Mouse (Mus musculus): ENCODE data around the gene Clcn2. TPM values are rescaled to one million over a fixed set of nuclear protein-coding genes. Genes with fewer than 3 reads are reported as not detected.

Gene Clcn2
- polyA plus RNA-seq, 1 experiment from 2014 or later: 19.2 TPM

- Histone ChIP-seq H3K4me3 (peak overlapping the region; percentile 72), H3K4me1 (peaks cover 40% of the 10 kb centered on the region), H3K27me3 (no peaks in the 10 kb centered on the region), H3K4me2 (replicated peaks) (peak overlapping the region; percentile 90), H3K9me3 (no peaks in the 10 kb centered on the region), H3K27ac (replicated peaks) (peak overlapping the region; percentile 90), H3K36me3 (peaks cover 16% of the 10 kb centered on the region), H3K9ac (replicated peaks) (peak overlapping the region; percentile 85)
- WGBS: 3% methylated on average over 8 of the region's 8 CpGs
- ATAC-seq (replicated peaks): peak; percentile 0; the same call in 1 of the 2 replicates
Measured at GRCm38 (mm10) chr16:20716841-20717180, 735 bp downstream of the Clcn2 start.

GRCm38 (mm10) chr16:20715976-20716840 lies 1.3 kb downstream of the Clcn2 start:
- peak; percentile 85 for ATAC-seq (replicated peaks)
- Histone ChIP-seq H3K9ac (replicated peaks) (peak overlapping the region; percentile 85), H3K27me3 (no peaks in the 10 kb centered on the region), H3K4me2 (replicated peaks) (peak overlapping the region; percentile 90), H3K27ac (replicated peaks) (peak overlapping the region; percentile 90), H3K9me3 (no peaks in the 10 kb centered on the region), H3K4me3 (peak overlapping the region; percentile 72), H3K4me1 (peaks cover 40% of the 10 kb centered on the region), H3K36me3 (peaks cover 15% of the 10 kb centered on the region)
- WGBS: under 1% methylated on average over 65 of the region's 68 CpGs

DNA sequence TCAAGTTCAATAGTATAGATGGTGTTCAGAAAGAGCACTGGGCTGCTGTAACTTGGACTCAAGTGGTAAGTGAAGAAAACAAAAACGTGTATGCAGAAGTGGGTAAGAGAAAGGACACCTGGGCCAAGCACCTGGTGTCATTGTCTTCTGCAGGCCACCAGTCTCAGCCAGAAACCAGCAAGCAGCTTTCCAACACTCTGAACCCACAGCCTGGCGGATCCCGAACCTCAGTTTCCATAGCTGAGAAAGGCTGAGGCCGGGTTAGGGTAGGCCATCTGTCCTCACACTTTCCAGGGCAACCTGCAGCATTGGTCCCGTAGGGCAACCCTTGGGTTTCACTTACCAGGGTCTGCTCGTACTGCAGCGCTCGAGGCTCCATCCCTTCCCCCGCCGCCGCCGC lies 2.0 kb downstream of the Clcn2 start:
- peaks cover 40% of the 10 kb centered on the region for H3K4me1 ChIP-seq
- H3K4me3 ChIP-seq: peak overlapping the region; percentile 72
- WGBS: 1% methylated on average over 12 of the region's 12 CpGs
- peak overlapping the region; percentile 90 for H3K27ac ChIP-seq (replicated peaks)
- no peaks in the 10 kb centered on the region for H3K27me3 ChIP-seq
- no peak for ATAC-seq (replicated peaks)
- peaks cover 12% of the 10 kb centered on the region for H3K36me3 ChIP-seq
- peak overlapping the region; percentile 90 for H3K4me2 ChIP-seq (replicated peaks)
- no peaks in the 10 kb centered on the region for H3K9me3 ChIP-seq
- peak overlapping the region; percentile 85 for H3K9ac ChIP-seq (replicated peaks)

- no peak overlapping the region for H3K27ac ChIP-seq (replicated peaks)
- peaks cover 40% of the 10 kb centered on the region for H3K4me1 ChIP-seq
- H3K27me3 ChIP-seq: no peaks in the 10 kb centered on the region
- H3K9me3 ChIP-seq: no peaks in the 10 kb centered on the region
- peak overlapping the region; percentile 85 for H3K9ac ChIP-seq (replicated peaks)
- 56% methylated on average over 2 of the region's 2 CpGs for WGBS
- H3K4me2 ChIP-seq (replicated peaks): peak overlapping the region; percentile 90
- H3K4me3 ChIP-seq: peak overlapping the region; percentile 72
- ATAC-seq (replicated peaks): no peak
- peaks cover 12% of the 10 kb centered on the region for H3K36me3 ChIP-seq
Measured at GRCm38 (mm10) chr16:20715161-20715560, 2.4 kb downstream of the Clcn2 start.

DNA sequence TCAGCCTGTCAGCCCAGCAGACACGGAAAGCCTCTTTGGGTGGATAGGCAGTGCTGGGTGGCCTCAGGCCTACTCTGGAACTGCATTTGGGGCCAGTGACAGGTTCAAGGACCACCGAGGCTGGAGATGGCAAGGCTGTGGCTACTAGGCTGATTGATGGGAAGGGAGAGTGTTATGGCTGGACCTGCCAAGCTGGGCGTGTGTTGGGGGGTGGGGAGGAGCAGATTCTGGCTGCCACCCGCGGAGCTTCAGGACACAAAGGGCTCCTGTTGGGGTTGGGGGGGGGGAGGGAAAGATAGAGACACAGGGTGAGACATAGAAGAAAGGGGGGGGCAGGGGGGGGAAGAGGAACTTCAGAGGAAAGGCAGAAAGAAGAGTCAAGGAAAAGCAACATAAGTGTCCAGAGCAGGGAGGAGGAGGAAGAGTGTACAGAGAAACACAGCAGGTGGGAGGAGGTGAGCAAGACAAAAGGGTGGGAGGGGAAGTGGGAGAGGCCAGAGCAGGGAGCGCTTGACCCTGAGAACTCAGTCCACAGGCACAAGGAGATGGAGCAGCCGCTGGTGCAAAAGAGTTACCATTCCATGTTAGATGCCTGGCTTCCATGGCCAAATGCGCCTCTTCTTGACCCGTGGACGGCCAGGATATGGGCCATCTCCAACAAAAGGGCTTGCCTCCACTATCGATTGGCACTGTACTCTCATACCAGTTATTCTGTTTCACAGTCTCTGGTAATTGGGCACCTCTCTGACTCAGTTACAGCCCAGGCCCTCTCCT lies 3.1 kb downstream of the Clcn2 start:
- H3K4me3 ChIP-seq: peak overlapping the region; percentile 72

DNA sequence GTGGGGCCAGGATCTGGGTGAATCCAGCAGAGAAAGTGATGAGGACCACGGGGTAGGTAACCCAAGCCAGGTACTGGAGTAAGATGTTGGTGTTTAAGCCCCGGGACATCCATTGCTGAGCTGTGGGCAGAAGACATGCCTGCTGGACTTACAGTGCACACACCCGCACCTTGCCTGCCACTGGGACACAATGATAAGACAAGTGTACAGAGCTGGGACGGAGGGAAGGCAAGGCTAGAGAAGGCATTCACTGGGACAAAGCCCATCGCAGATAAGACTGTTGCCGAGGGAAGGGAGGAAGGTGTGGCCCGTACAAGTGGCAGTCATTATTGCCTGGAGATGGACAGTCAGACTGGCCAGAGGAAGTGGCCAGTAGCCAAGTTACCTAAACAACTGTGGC lies 4.7 kb downstream of the Clcn2 start:
- no peak overlapping the region for H3K4me3 ChIP-seq
- H3K27ac ChIP-seq (replicated peaks): no peak overlapping the region
- 93% methylated on average over 7 of the region's 7 CpGs for WGBS
- H3K9ac ChIP-seq (replicated peaks): no peak overlapping the region
- peaks cover 14% of the 10 kb centered on the region; the same call in 1 of the 2 replicates for H3K36me3 ChIP-seq
- no peak for ATAC-seq (replicated peaks)
- H3K9me3 ChIP-seq: no peaks in the 10 kb centered on the region
- peaks cover 30% of the 10 kb centered on the region for H3K4me1 ChIP-seq
- H3K27me3 ChIP-seq: no peaks in the 10 kb centered on the region
- H3K4me2 ChIP-seq (replicated peaks): no peak overlapping the region

More for the DNA sequence above, 3.1 kb downstream of the Clcn2 start:
- Histone ChIP-seq H3K4me2 (replicated peaks) (peak overlapping the region; percentile 90), H3K9me3 (no peaks in the 10 kb centered on the region), H3K36me3 (peaks cover 14% of the 10 kb centered on the region; the same call in 1 of the 2 replicates), H3K4me1 (peaks cover 40% of the 10 kb centered on the region), H3K9ac (replicated peaks) (0 out of 2 replicates have a peak overlapping the region, but pooled peaks have one; percentile 85), H3K27me3 (no peaks in the 10 kb centered on the region), H3K27ac (replicated peaks) (no peak overlapping the region)
- no peak for ATAC-seq (replicated peaks)
- 26% methylated on average over 11 of the region's 11 CpGs for WGBS

- no peak for ATAC-seq (replicated peaks)
- 74% methylated on average over 9 of the region's 9 CpGs for WGBS
- Histone ChIP-seq H3K27me3 (no peaks in the 10 kb centered on the region), H3K27ac (replicated peaks) (no peak overlapping the region), H3K4me2 (replicated peaks) (no peak overlapping the region), H3K36me3 (peaks cover 19% of the 10 kb centered on the region), H3K4me3 (no peak overlapping the region), H3K4me1 (peaks cover 27% of the 10 kb centered on the region), H3K9me3 (no peaks in the 10 kb centered on the region), H3K9ac (replicated peaks) (no peak overlapping the region)
Measured at GRCm38 (mm10) chr16:20712190-20712589, 5.4 kb downstream of the Clcn2 start.

DNA sequence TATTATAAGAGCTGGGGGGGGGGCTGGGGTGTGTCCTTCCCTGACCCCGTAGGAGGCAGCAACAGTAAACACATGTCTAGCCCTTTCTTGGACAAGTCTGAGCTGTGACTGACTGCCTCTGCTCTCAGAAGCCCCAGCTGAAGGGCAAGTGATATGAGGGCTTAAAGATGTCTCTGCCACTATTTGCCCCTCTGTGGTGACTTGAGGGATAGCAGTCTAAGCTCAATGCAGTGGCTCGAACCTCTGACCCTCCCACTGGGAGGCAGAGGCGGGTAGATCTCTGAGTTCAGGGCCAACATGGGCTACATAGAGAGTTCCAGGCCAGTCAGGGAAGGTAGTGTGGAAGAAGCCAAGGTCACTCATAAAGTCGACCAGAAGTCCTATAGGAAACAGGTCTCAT lies 6.7 kb downstream of the Clcn2 start:
- Histone ChIP-seq H3K36me3 (peaks cover 21% of the 10 kb centered on the region), H3K4me2 (replicated peaks) (no peak overlapping the region), H3K9ac (replicated peaks) (no peak overlapping the region), H3K27ac (replicated peaks) (no peak overlapping the region), H3K4me3 (no peak overlapping the region), H3K9me3 (no peaks in the 10 kb centered on the region), H3K27me3 (no peaks in the 10 kb centered on the region), H3K4me1 (peaks cover 19% of the 10 kb centered on the region)
- 82% methylated on average over 4 of the region's 4 CpGs for WGBS
- ATAC-seq (replicated peaks): no peak

- H3K36me3 ChIP-seq: peaks cover 21% of the 10 kb centered on the region
- 93% methylated on average over 11 of the region's 11 CpGs for WGBS
- ATAC-seq (replicated peaks): no peak
- no peaks in the 10 kb centered on the region for H3K9me3 ChIP-seq
- H3K27ac ChIP-seq (replicated peaks): no peak overlapping the region
- no peak overlapping the region for H3K9ac ChIP-seq (replicated peaks)
- H3K4me2 ChIP-seq (replicated peaks): no peak overlapping the region
- H3K4me1 ChIP-seq: peaks cover 15% of the 10 kb centered on the region
- H3K4me3 ChIP-seq: no peak overlapping the region
- H3K27me3 ChIP-seq: no peaks in the 10 kb centered on the region
Measured at GRCm38 (mm10) chr16:20710370-20710769, 7.2 kb downstream of the Clcn2 start.

DNA sequence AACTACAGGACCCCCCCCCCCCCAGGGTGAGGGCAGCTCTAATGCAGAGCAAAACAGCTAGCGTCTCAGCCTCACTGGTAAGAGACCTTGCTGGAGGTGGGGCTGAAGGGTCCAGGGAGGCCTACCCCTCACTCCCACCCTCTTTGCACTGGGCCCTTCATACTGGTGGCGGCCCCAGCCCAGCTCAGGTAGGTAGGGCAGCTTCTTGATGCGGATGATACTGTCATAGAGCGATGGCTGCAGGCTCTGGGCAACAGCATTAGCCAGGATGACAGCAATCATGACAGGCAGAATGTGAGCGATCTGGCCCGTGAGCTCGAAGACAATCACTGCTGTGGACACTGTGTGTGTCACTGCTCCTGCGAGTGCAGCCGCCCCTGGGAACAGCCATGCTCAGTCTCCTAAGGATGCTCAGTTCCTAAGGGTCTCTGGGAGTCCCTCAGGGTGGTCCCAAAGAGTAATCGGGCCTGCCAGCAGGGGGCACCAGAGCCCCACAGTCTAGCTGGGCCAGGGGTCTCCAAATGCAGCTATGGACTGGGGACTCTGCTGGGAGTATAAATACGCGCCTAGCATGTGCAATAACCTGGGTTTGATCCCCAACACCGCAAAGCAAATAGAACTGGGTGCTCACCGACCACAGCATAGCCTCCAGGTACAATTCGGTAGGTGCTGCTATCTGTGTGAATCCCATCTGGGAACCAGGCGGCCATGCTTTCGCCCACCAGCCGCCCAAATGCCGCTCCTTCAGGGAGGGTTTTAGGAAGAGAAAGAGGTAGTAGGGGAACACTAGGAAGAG lies 8.4 kb downstream of the Clcn2 start:
- peaks cover 21% of the 10 kb centered on the region for H3K36me3 ChIP-seq
- H3K4me2 ChIP-seq (replicated peaks): no peak overlapping the region
- H3K9me3 ChIP-seq: no peaks in the 10 kb centered on the region
- H3K27me3 ChIP-seq: no peaks in the 10 kb centered on the region
- no peak overlapping the region for H3K27ac ChIP-seq (replicated peaks)
- no peak overlapping the region for H3K9ac ChIP-seq (replicated peaks)
- WGBS: 73% methylated on average over 19 of the region's 19 CpGs
- H3K4me1 ChIP-seq: peaks cover 3% of the 10 kb centered on the region; the same call in 1 of the 2 replicates
- ATAC-seq (replicated peaks): peak; percentile 80
- H3K4me3 ChIP-seq: no peak overlapping the region

DNA sequence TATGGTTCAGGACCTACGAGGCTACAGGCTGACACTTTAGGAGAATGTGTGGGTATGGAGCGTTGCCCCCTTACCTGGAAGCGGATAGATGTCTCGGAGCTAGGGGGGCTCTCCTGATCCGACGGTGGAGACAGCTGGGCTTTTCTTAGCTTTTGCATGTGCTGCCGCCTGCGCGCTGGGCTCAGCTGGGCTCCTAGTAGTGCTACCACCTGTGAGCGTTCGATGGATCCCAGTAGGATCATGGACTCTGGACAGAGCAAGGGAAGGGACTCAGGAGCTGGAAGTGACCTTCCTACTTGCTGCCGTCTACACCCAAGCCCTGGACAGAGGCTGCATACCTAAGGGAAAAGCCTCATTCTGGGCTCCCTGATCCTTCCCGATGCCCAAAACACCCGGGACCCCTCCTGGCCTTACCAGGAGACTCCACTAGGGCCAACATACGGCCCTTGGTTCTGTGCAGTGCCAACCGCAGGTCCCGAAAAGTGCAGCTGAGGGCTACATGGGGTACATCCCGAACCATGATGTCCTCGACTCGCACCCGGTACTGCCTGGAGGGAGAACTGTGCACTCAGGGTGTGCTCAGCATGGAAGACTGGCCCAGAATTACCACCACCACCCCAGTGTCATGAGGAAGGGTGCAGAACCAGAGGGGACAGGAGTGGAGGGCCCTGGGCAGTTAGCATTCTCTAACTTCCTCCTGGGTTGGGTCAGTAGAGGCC lies 9.2 kb downstream of the Clcn2 start:
- Histone ChIP-seq H3K27me3 (no peaks in the 10 kb centered on the region), H3K4me3 (no peak overlapping the region), H3K27ac (replicated peaks) (no peak overlapping the region), H3K9me3 (no peaks in the 10 kb centered on the region), H3K36me3 (peaks cover 26% of the 10 kb centered on the region), H3K4me2 (replicated peaks) (no peak overlapping the region), H3K9ac (replicated peaks) (no peak overlapping the region), H3K4me1 (0 out of 2 replicates have a peak, but pooled peaks cover 3% of the 10 kb centered on the region)
- 93% methylated on average over 21 of the region's 21 CpGs for WGBS
- ATAC-seq (replicated peaks): no peak
